Comparison of ENCODE assay signal across 9 mouse cellular contexts in the genomic region with DNA sequence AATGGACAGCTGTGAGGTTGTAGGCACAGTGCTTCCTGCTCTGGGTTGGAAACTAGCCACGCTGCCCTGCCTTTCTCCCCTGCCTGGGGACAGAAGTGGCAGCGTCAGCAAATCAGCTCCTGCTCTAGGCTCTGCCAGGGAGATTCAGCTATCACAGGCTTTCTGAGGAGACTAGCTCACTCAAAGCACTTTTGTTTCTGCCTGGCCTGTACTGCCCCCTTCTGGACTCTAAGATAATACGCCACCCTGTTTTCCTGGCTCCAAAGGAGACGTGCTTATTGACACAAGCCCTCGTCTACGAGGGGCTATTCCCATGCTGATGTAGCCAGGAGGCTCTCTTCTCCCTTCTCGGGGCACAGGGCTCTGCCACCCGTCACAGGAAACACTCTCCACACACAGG. TPM values are rescaled to one million over a fixed set of nuclear protein-coding genes. Genes with fewer than 3 reads are reported as not detected.
DNase-seq lines count a peak whose midpoint lies in the region; ATAC-seq and TF ChIP-seq lines count a peak whose summit lies in the region.
"Had no signal": no experiment of that assay in that cellular context is flagged by ENCODE, and none has a peak within 500 bp of the region (broad histone marks: within the 10 kb centered on the region; RNA-seq: fewer than 3 reads in every experiment).

No protein-coding gene starts in this region.

- peak; percentile 57 to 75 (median 61) for TF ChIP-seq CTCF in MEL (IDR thresholded peaks at IDR 0.05 in 2 of 3, conservative IDR thresholded peaks at IDR 0.05 in 1 of 3; ENCODE audit: control insufficient read depth in 1 of 3, insufficient read depth in 1 of 3, low read depth in 2 of 3, low read length in 3 of 3, poor library complexity in 1 of 3, severe bottlenecking in 1 of 3)
- peak; percentile 45 for TF ChIP-seq CTCF in lung, adult 2 months (IDR thresholded peaks at IDR 0.05; ENCODE audit: insufficient read depth, low read length)

- no peaks in the 10 kb centered on the region for H3K4me1 ChIP-seq in MEL (ENCODE audit: control insufficient read depth in 1 of 2, insufficient read depth in 2 of 2, low read length in 2 of 2)
- H3K4me1 ChIP-seq in hindbrain, embryonic 11.5 days (replicated peaks; ENCODE audit: control insufficient read depth, insufficient read depth, low read length) = no peaks in the 10 kb centered on the region; the same call in none of the 2 replicates
- no peaks in the 10 kb centered on the region for H3K4me1 ChIP-seq in lung, adult 2 months (ENCODE audit: control insufficient read depth, insufficient read depth, low read length)
- peaks cover 11% of the 10 kb centered on the region; the same call in 1 of the 2 replicates for H3K4me1 ChIP-seq in neural tube, embryonic 15.5 days

- no peak overlapping the region for H3K4me3 ChIP-seq in MEL (ENCODE audit: control insufficient read depth in 1 of 2, insufficient read depth in 1 of 2, low read depth in 2 of 2, low read length in 2 of 2)
- H3K4me3 ChIP-seq in hindbrain, embryonic 11.5 days (ENCODE audit: low read depth, low read length) = no peak overlapping the region
- no peak overlapping the region for H3K4me3 ChIP-seq in lung, adult 2 months (replicated peaks; ENCODE audit: extremely low read depth, low read depth, low read length)
- H3K4me3 ChIP-seq in neural tube, embryonic 15.5 days (replicated peaks) = no peak overlapping the region

- TF ChIP-seq RAD21 in MEL (IDR thresholded peaks at IDR 0.05; ENCODE audit: low read depth, low read length) = peak; percentile 65

- no peaks in the 10 kb centered on the region for H3K9me3 ChIP-seq in MEL (replicated peaks; ENCODE audit: insufficient read depth, low read length)
- no peaks in the 10 kb centered on the region for H3K9me3 ChIP-seq in hindbrain, embryonic 11.5 days (ENCODE audit: control insufficient read depth, low read length)
- H3K9me3 ChIP-seq in neural tube, embryonic 15.5 days (replicated peaks) = no peaks in the 10 kb centered on the region

- peak; percentile 71 for DNase-seq in MEL (ENCODE audit: low read depth, low spot score)
- DNase-seq in cerebellum, adult 11-12 months = peak; percentile 36
- DNase-seq in frontal cortex, adult 2 months (ENCODE audit: extremely low spot score in 1 of 2, low spot score in 1 of 2) = peak; percentile 63 to 91
- DNase-seq in hindbrain, embryonic 11.5 days (ENCODE audit: low spot score) = peak; percentile 87
- DNase-seq in layer of hippocampus, adult 8-10 months (ENCODE audit: low spot score in 2 of 2) = peak; percentile 70 to 75
- DNase-seq in lung, adult 2 months = no peak
- peak; percentile 61 for DNase-seq in yolk sac, embryonic 10.5 days (ENCODE audit: low spot score)

- H3K27ac ChIP-seq in MEL (ENCODE audit: control insufficient read depth, low read depth, low read length) = no peak overlapping the region
- H3K27ac ChIP-seq in hindbrain, embryonic 11.5 days (ENCODE audit: low read depth, low read length) = no peak overlapping the region
- 0 out of 2 replicates have a peak overlapping the region, but pooled peaks have one; percentile 6 for H3K27ac ChIP-seq in neural tube, embryonic 15.5 days (replicated peaks)

- no peaks in the 10 kb centered on the region for H3K27me3 ChIP-seq in MEL (ENCODE audit: control insufficient read depth in 1 of 2, insufficient read depth in 2 of 2, low read length in 2 of 2)
- no peaks in the 10 kb centered on the region for H3K27me3 ChIP-seq in hindbrain, embryonic 11.5 days (ENCODE audit: control insufficient read depth, insufficient read depth, low read length)
- H3K27me3 ChIP-seq in neural tube, embryonic 15.5 days (replicated peaks) = no peaks in the 10 kb centered on the region

- WGBS in hindbrain, embryonic 11.5 days = 6% methylated on average over 8 of the region's 8 CpGs
- 24% methylated on average over 8 of the region's 8 CpGs for WGBS in lung, adult 2 months
- WGBS in neural tube, embryonic 15.5 days = 5% methylated on average over 8 of the region's 8 CpGs

- H3K4me2 ChIP-seq in hindbrain, embryonic 11.5 days (replicated peaks; ENCODE audit: low read depth, low read length) = no peak overlapping the region
- H3K4me2 ChIP-seq in neural tube, embryonic 15.5 days = no peak overlapping the region

- peak; percentile 67 for ATAC-seq in hindbrain, embryonic 11.5 days (ENCODE audit: low FRiP score)
- ATAC-seq in neural tube, embryonic 15.5 days (ENCODE audit: low FRiP score) = peak; percentile 84

- no peak for TF ChIP-seq EP300 in MEL (IDR thresholded peaks at IDR 0.05; ENCODE audit: low read depth in 1 of 2, low read length in 2 of 2)

- H3K79me2 ChIP-seq in MEL (ENCODE audit: control insufficient read depth, insufficient read depth, low read length, poor library complexity) = no peaks in the 10 kb centered on the region

- no peak for TF ChIP-seq POLR2A in MEL (IDR thresholded peaks at IDR 0.05; ENCODE audit: control insufficient read depth in 1 of 2, insufficient read depth in 1 of 2, low read depth in 1 of 2, low read length in 2 of 2, poor library complexity in 1 of 2)
- TF ChIP-seq POLR2A in lung, adult 2 months (IDR thresholded peaks at IDR 0.05; ENCODE audit: borderline replicate concordance, extremely low read depth, low read depth, low read length) = no peak

- H3K36me3 ChIP-seq in MEL (ENCODE audit: control insufficient read depth in 1 of 2, insufficient read depth in 2 of 2, low read length in 2 of 2) = no peaks in the 10 kb centered on the region
- H3K36me3 ChIP-seq in hindbrain, embryonic 11.5 days (ENCODE audit: control insufficient read depth, insufficient read depth, low read length) = no peaks in the 10 kb centered on the region
- peaks cover 30% of the 10 kb centered on the region for H3K36me3 ChIP-seq in neural tube, embryonic 15.5 days

- H3K9ac ChIP-seq in MEL (ENCODE audit: control insufficient read depth, low read depth, low read length, poor library complexity, severe bottlenecking) = no peak overlapping the region
- no peak overlapping the region for H3K9ac ChIP-seq in hindbrain, embryonic 11.5 days (ENCODE audit: low read depth, low read length)
- no peak overlapping the region for H3K9ac ChIP-seq in neural tube, embryonic 15.5 days (replicated peaks)

TF ChIP-seq in MEL, 35 proteins besides CTCF, POLR2A, EP300 and RAD21:
- TF ChIP-seq SMC3 (IDR thresholded peaks at IDR 0.05; ENCODE audit: low read depth, low read length) = peak; percentile 51
- peak; percentile 27; the same call in 1 of the 2 replicates for TF ChIP-seq ZC3H11A (IDR thresholded peaks at IDR 0.05; ENCODE audit: low read depth, low read length)
- no peak for TF ChIP-seq MAFK (IDR thresholded peaks at IDR 0.05; ENCODE audit: borderline replicate concordance, low read depth, low read length)
- no peak for TF ChIP-seq UBTF (IDR thresholded peaks at IDR 0.05; ENCODE audit: borderline replicate concordance, insufficient read depth, low read depth, low read length)

RNA-seq across cellular contexts. Expression of a gene that starts 33.6 kb away (rescaled TPM):
- not detected in 2 replicates for total RNA-seq in MEL (2012; rRNA removed)
- not detected for polyA plus RNA-seq in MEL (2012; ENCODE audit: insufficient read depth in 1 of 2, insufficient read length in 2 of 2, low read depth in 1 of 2, low replicate concordance in 2 of 2, missing spikeins in 1 of 2)
- polyA plus RNA-seq in frontal cortex, adult 2 months (2012; rRNA removed) = not detected in 2 replicates
- not detected in 2 replicates for polyA plus RNA-seq in hindbrain, embryonic 11.5 days (2014; fragmentation: Nextera tagmentation; extraction: Ambion mirVana)
- total RNA-seq in layer of hippocampus, adult 8-10 months (2022) = not detected
- polyA plus RNA-seq in lung, adult 2 months (2012; rRNA removed) = 0.08 TPM in 1 of 2 replicates, not detected in the other
- polyA plus RNA-seq in neural tube, embryonic 15.5 days (2015; fragmentation: Nextera tagmentation; extraction: Ambion mirVana) = 0.18 TPM in 1 of 2 replicates, not detected in the other
- polyA plus RNA-seq: gonadal fat pad, adult 2 months had no signal

RNA-seq across cellular contexts. Expression of a gene that starts 44.4 kb away (rescaled TPM):
- total RNA-seq in MEL (2012; rRNA removed) = 51.7 and 53.2 TPM in 2 replicates
- 10 to 100 TPM in 1 of 2 experiments, not detected in 1; 85.4 TPM for polyA plus RNA-seq in MEL (2012; ENCODE audit: insufficient read depth in 1 of 2, insufficient read length in 2 of 2, low read depth in 1 of 2, low replicate concordance in 2 of 2, missing spikeins in 1 of 2)
- polyA plus RNA-seq in frontal cortex, adult 2 months (2012; rRNA removed) = 27.6 and 28.6 TPM in 2 replicates
- polyA plus RNA-seq in hindbrain, embryonic 11.5 days (2014; fragmentation: Nextera tagmentation; extraction: Ambion mirVana) = 39.8 and 43.7 TPM in 2 replicates
- total RNA-seq in layer of hippocampus, adult 8-10 months (2022) = 10 to 100 TPM; 27.7 to 42.7 (median 35.3) TPM
- polyA plus RNA-seq in lung, adult 2 months (2012; rRNA removed) = 91.4 and 120 TPM in 2 replicates
- polyA plus RNA-seq in neural tube, embryonic 15.5 days (2015; fragmentation: Nextera tagmentation; extraction: Ambion mirVana) = 15.0 and 19.9 TPM in 2 replicates
